8 mouse cellular contexts compared by ENCODE assay signal in genomic region chr14:61647881-61648684, GRCm38 (mm10). TPM values are rescaled to one million over a fixed set of nuclear protein-coding genes. Genes with fewer than 3 reads are reported as not detected.
DNase-seq lines count a peak whose midpoint lies in the region; ATAC-seq and TF ChIP-seq lines count a peak whose summit lies in the region.

No protein-coding gene starts in this region.

- no peaks in the 10 kb centered on the region for H3K36me3 ChIP-seq in intestine, embryonic 14.5 days (ENCODE audit: control insufficient read depth, insufficient read depth, low read length)
- no peaks in the 10 kb centered on the region for H3K36me3 ChIP-seq in liver, adult 2 months (ENCODE audit: control insufficient read depth, insufficient read depth, low read length)
- H3K36me3 ChIP-seq in midbrain, embryonic 16.5 days (ENCODE audit: control insufficient read depth, insufficient read depth, low read length), result no peaks in the 10 kb centered on the region
- H3K36me3 ChIP-seq in stomach, embryonic 14.5 days (ENCODE audit: control insufficient read depth, insufficient read depth, low read length), result no peaks in the 10 kb centered on the region

- H3K79me2 ChIP-seq in liver, adult 2 months (ENCODE audit: control insufficient read depth, insufficient read depth, low read length), result peaks cover 3% of the 10 kb centered on the region; the same call in 1 of the 2 replicates

- ATAC-seq in intestine, embryonic 14.5 days (replicated peaks; ENCODE audit: low FRiP score, low TSS enrichment, low read depth), result peak; percentile 75
- peak; percentile 78 for ATAC-seq in midbrain, embryonic 16.5 days
- ATAC-seq in stomach, embryonic 14.5 days (ENCODE audit: insufficient number of reproducible peaks, insufficient read depth, low FRiP score, low read depth), result peak; percentile 68

- peak overlapping the region; percentile 95 for H3K9ac ChIP-seq in intestine, embryonic 14.5 days (ENCODE audit: low read length)
- peak overlapping the region; percentile 73 for H3K9ac ChIP-seq in liver, adult 2 months (ENCODE audit: low read depth, low read length)
- H3K9ac ChIP-seq in midbrain, embryonic 16.5 days (ENCODE audit: low read depth, low read length), result peak overlapping the region; percentile 77
- H3K9ac ChIP-seq in stomach, embryonic 14.5 days (replicated peaks; ENCODE audit: low read depth, low read length), result peak overlapping the region; percentile 95

- H3K4me1 ChIP-seq in intestine, embryonic 14.5 days (replicated peaks; ENCODE audit: control insufficient read depth, insufficient read depth, low read length), result peaks cover 3% of the 10 kb centered on the region; the same call in 1 of the 2 replicates
- peaks cover 5% of the 10 kb centered on the region for H3K4me1 ChIP-seq in liver, adult 2 months (ENCODE audit: control insufficient read depth, insufficient read depth, low read length)
- H3K4me1 ChIP-seq in midbrain, embryonic 16.5 days (ENCODE audit: control insufficient read depth, insufficient read depth, low read length), result peaks cover 3% of the 10 kb centered on the region; the same call in 1 of the 2 replicates
- no peaks in the 10 kb centered on the region for H3K4me1 ChIP-seq in stomach, embryonic 14.5 days (ENCODE audit: control insufficient read depth, insufficient read depth, low read length)

- DNase-seq in heart, adult 18-20 months, result peak; percentile 53 to 71
- DNase-seq in heart, postnatal 10 days, result no peak
- peak; percentile 44 for DNase-seq in cerebellum, adult 9-11 months
- DNase-seq in gastrocnemius, adult 2 months, result peak; percentile 73
- peak; percentile 76 for DNase-seq in intestine, embryonic 14.5 days (ENCODE audit: low spot score)
- no peak for DNase-seq in liver, adult 2 months (ENCODE audit: extremely low read depth, low read depth, low spot score)

- no peaks in the 10 kb centered on the region for H3K9me3 ChIP-seq in intestine, embryonic 14.5 days (ENCODE audit: control insufficient read depth, low read length)
- H3K9me3 ChIP-seq in midbrain, embryonic 16.5 days (replicated peaks; ENCODE audit: control insufficient read depth, low read length, poor library complexity, severe bottlenecking), result no peaks in the 10 kb centered on the region
- no peaks in the 10 kb centered on the region for H3K9me3 ChIP-seq in stomach, embryonic 14.5 days (ENCODE audit: control insufficient read depth, low read depth, low read length)

- intact Hi-C loops in heart, postnatal 10 days (cut with DNase I), result loop anchor here (2.0 to 5.0 kb wide), 2 partner anchors 73 to 91 kb away; partner anchors contain the start of gene Spryd7
- intact Hi-C loops in gastrocnemius, adult 2 months (cut with DNase I), result loop anchor here (2.0 to 5.0 kb wide), 3 partner anchors 33 to 91 kb away; partner anchors contain the start of gene Spryd7

- no peak for TF ChIP-seq CTCF in gastrocnemius, adult 2 months (IDR thresholded peaks at IDR 0.05)
- TF ChIP-seq CTCF in liver, adult 2 months (IDR thresholded peaks at IDR 0.05; ENCODE audit: low read depth, low read length), result no peak

- TF ChIP-seq POLR2A in liver, adult 2 months (IDR thresholded peaks at IDR 0.05; ENCODE audit: extremely low read depth, insufficient read depth, low read length), result no peak

- H3K27me3 ChIP-seq in intestine, embryonic 14.5 days (replicated peaks; ENCODE audit: control insufficient read depth, insufficient read depth, low read length), result no peaks in the 10 kb centered on the region
- H3K27me3 ChIP-seq in liver, adult 2 months (ENCODE audit: control insufficient read depth, insufficient read depth, low read length), result no peaks in the 10 kb centered on the region
- no peaks in the 10 kb centered on the region for H3K27me3 ChIP-seq in midbrain, embryonic 16.5 days (ENCODE audit: control insufficient read depth, insufficient read depth, low read depth, low read length)
- no peaks in the 10 kb centered on the region for H3K27me3 ChIP-seq in stomach, embryonic 14.5 days (ENCODE audit: control insufficient read depth, insufficient read depth, low read length)

- peak overlapping the region; percentile 90 for H3K4me3 ChIP-seq in gastrocnemius, adult 2 months
- H3K4me3 ChIP-seq in intestine, embryonic 14.5 days (ENCODE audit: low read depth, low read length), result peak overlapping the region; percentile 95
- H3K4me3 ChIP-seq in liver, adult 2 months (ENCODE audit: insufficient read depth, low read depth, low read length), result peak overlapping the region; percentile 47
- peak overlapping the region; percentile 85 for H3K4me3 ChIP-seq in midbrain, embryonic 16.5 days (ENCODE audit: low read depth, low read length)
- H3K4me3 ChIP-seq in stomach, embryonic 14.5 days (ENCODE audit: low read depth, low read length), result peak overlapping the region; percentile 87

- peak overlapping the region; percentile 83 for H3K4me2 ChIP-seq in intestine, embryonic 14.5 days (ENCODE audit: low read length)
- peak overlapping the region; percentile 82 for H3K4me2 ChIP-seq in midbrain, embryonic 16.5 days (ENCODE audit: low read length)
- H3K4me2 ChIP-seq in stomach, embryonic 14.5 days (replicated peaks; ENCODE audit: low read depth, low read length), result peak overlapping the region; percentile 49

- peak overlapping the region; percentile 92 for H3K27ac ChIP-seq in gastrocnemius, adult 2 months
- peak overlapping the region; percentile 96 for H3K27ac ChIP-seq in intestine, embryonic 14.5 days (ENCODE audit: low read depth)
- peak overlapping the region; percentile 42; the same call in 1 of the 2 replicates for H3K27ac ChIP-seq in liver, adult 2 months (replicated peaks; ENCODE audit: insufficient read depth, low read depth, low read length)
- peak overlapping the region; percentile 79 for H3K27ac ChIP-seq in midbrain, embryonic 16.5 days (ENCODE audit: low read length)
- peak overlapping the region; percentile 96 for H3K27ac ChIP-seq in stomach, embryonic 14.5 days (ENCODE audit: low read length)

- under 1% methylated on average over 74 of the region's 95 CpGs for WGBS in intestine, embryonic 14.5 days
- under 1% methylated on average over 94 of the region's 95 CpGs for WGBS in liver, adult 2 months
- WGBS in midbrain, embryonic 16.5 days, result 0% methylated on average over 66 of the region's 95 CpGs
- WGBS in stomach, embryonic 14.5 days, result 0% methylated on average over 92 of the region's 95 CpGs

RNA-seq across cellular contexts. Expression of gene Kcnrg, which starts 40.8 kb away (rescaled TPM):
- total RNA-seq in heart, adult 18-20 months (2021), result under 1 TPM; 0.25 to 0.26 TPM
- total RNA-seq in heart, postnatal 10 days (2021), result under 1 TPM; 0.32 to 0.43 TPM
- not detected for total RNA-seq in gastrocnemius, adult 2 months (2021)
- 0.32 and 0.73 TPM in 2 replicates for polyA plus RNA-seq in intestine, embryonic 14.5 days (2014; fragmentation: Nextera tagmentation; extraction: Ambion mirVana)
- total RNA-seq in liver, adult 2 months (2014; rRNA removed), result 0.07 TPM in 1 of 2 replicates, not detected in the other
- not detected in 2 replicates for polyA plus RNA-seq in liver, adult 2 months (2012; rRNA removed)
- polyA plus RNA-seq in midbrain, embryonic 16.5 days (2015; fragmentation: Nextera tagmentation; extraction: Ambion mirVana), result 3.1 and 4.0 TPM in 2 replicates
- polyA plus RNA-seq in stomach, embryonic 14.5 days (2014; fragmentation: Nextera tagmentation; extraction: Ambion mirVana), result 1.4 and 1.8 TPM in 2 replicates

RNA-seq across cellular contexts. Expression of gene Trim13, which starts 50.0 kb away (rescaled TPM):
- total RNA-seq in heart, adult 18-20 months (2021), result 1 to 10 TPM; 7.0 to 7.3 TPM
- 10 to 100 TPM in 1 of 2 experiments, 1 to 10 TPM in 1; 9.0 to 13.2 TPM for total RNA-seq in heart, postnatal 10 days (2021)
- 1 to 10 TPM; 6.6 to 8.5 TPM for total RNA-seq in gastrocnemius, adult 2 months (2021)
- 13.2 and 14.0 TPM in 2 replicates for polyA plus RNA-seq in intestine, embryonic 14.5 days (2014; fragmentation: Nextera tagmentation; extraction: Ambion mirVana)
- total RNA-seq in liver, adult 2 months (2014; rRNA removed), result 1.0 and 1.2 TPM in 2 replicates
- polyA plus RNA-seq in liver, adult 2 months (2012; rRNA removed), result 0.20 and 0.64 TPM in 2 replicates
- polyA plus RNA-seq in midbrain, embryonic 16.5 days (2015; fragmentation: Nextera tagmentation; extraction: Ambion mirVana), result 48.8 and 53.7 TPM in 2 replicates
- polyA plus RNA-seq in stomach, embryonic 14.5 days (2014; fragmentation: Nextera tagmentation; extraction: Ambion mirVana), result 22.7 and 25.5 TPM in 2 replicates

Comparison
In these comparisons a context has a peak if more than half of its experiments do, and no peak if none do; other contexts are left out.
1. DNase-seq: peak in heart, adult 18-20 months (2 of 2), cerebellum, adult 9-11 months (single experiment), gastrocnemius, adult 2 months (single experiment) and intestine, embryonic 14.5 days (single experiment); none in heart, postnatal 10 days (0 of 2) and liver, adult 2 months (single experiment).
2. H3K27ac ChIP-seq: peak in every context shown above with its lines; median percentile 96 in intestine, embryonic 14.5 days; 96 in stomach, embryonic 14.5 days; 92 in gastrocnemius, adult 2 months; 79 in midbrain, embryonic 16.5 days; 42 in liver, adult 2 months.
3. Peak in every context shown above with its lines, with median percentiles within 50 percentile points of each other: H3K4me3 ChIP-seq, ATAC-seq, H3K4me2 ChIP-seq and H3K9ac ChIP-seq.